Mouse (Mus musculus): ENCODE results near the gene Zfp672. TPM values are rescaled to one million over a fixed set of nuclear protein-coding genes. Genes with fewer than 3 reads are reported as not detected.
"Not testable (repeated sequence)": the region's sequence is repeated elsewhere in the genome, so short reads cannot be mapped to it uniquely, and the experiment has no call there.

Zfp672 gene
- polyA plus RNA-seq, 1 experiment from 2014 or later = 38.4 TPM

DNA sequence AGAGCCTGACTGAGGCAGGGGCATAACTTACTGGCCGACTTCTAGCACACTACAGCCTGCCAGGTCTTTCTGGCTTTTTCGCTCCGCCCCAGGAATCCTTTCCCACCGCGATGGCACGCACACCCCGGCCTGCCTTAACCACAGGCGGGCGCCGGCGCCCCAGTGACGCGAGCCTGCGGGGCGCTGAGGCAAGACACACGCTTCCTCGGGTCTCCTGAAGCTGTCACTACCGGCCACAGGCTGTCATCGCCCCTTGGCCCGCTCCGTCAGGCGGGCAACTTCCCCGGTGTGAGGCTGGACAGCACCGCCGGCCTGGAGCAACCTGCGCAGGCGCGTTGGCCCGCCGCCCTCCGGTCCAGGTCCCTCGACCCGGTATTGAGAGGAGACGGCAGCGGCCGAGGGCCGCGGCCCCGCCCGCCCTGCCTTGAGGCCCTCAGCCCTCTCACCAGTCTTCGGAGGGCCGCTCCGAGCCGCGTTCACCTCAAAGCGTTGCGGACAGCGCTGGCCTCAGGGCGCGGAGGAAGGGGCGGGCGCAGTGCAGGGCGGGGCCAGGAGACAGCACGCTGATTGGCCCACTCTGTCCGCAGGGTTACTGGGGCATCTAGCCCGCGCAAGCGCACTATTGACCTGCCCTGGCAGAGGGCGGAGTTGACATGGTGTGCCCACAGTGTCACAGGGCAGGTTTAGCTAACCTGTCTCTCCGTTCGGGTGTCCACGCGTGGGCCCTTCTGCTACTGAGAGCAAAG, 7.1 kb downstream of the Zfp672 start:
- ATAC-seq (ENCODE audit: low FRiP score) = peak; percentile 98
- under 1% methylated on average over 63 of the region's 63 CpGs for WGBS

GRCm38 (mm10) chr11:58316768-58317390, 13.3 kb downstream of the Zfp672 start:
- Histone ChIP-seq H3K4me3 (no peak overlapping the region), H3K4me1 (replicated peaks) (peaks cover 10% of the 10 kb centered on the region), H3K36me3 (peaks cover 55% of the 10 kb centered on the region), H3K9me3 (no peaks in the 10 kb centered on the region), H3K9ac (no peak overlapping the region), H3K27me3 (no peaks in the 10 kb centered on the region), H3K27ac (no peak overlapping the region), H3K4me2 (no peak overlapping the region)
- ATAC-seq (ENCODE audit: low FRiP score) = no peak
- WGBS = 69% methylated on average over 28 of the region's 28 CpGs

More for the DNA sequence above, 7.1 kb downstream of the Zfp672 start:
- peak overlapping the region; percentile 95 for H3K9ac ChIP-seq
- H3K4me1 ChIP-seq (replicated peaks) = peaks cover 21% of the 10 kb centered on the region
- peak overlapping the region; percentile 81 for H3K4me3 ChIP-seq
- peak overlapping the region; percentile 97 for H3K27ac ChIP-seq
- H3K4me2 ChIP-seq = peak overlapping the region; percentile 73
- peaks cover 37% of the 10 kb centered on the region for H3K36me3 ChIP-seq
- H3K27me3 ChIP-seq = no peaks in the 10 kb centered on the region
- no peaks in the 10 kb centered on the region for H3K9me3 ChIP-seq

GRCm38 (mm10) chr11:58316344-58316743, 13.8 kb downstream of the Zfp672 start:
- Histone ChIP-seq H3K9me3 (no peaks in the 10 kb centered on the region), H3K4me1 (replicated peaks) (peaks cover 4% of the 10 kb centered on the region; the same call in 1 of the 2 replicates), H3K36me3 (peaks cover 57% of the 10 kb centered on the region), H3K27ac (no peak overlapping the region), H3K27me3 (no peaks in the 10 kb centered on the region), H3K4me3 (no peak overlapping the region), H3K9ac (no peak overlapping the region), H3K4me2 (no peak overlapping the region)
- 82% methylated on average over 17 of the region's 17 CpGs for WGBS
- ATAC-seq (ENCODE audit: low FRiP score) = no peak

GRCm38 (mm10) chr11:58315536-58316168, 14.5 kb downstream of the Zfp672 start:
- no peak overlapping the region for H3K4me3 ChIP-seq
- WGBS = 94% methylated on average over 5 of the region's 5 CpGs
- no peak overlapping the region for H3K9ac ChIP-seq
- no peaks in the 10 kb centered on the region for H3K27me3 ChIP-seq
- H3K4me2 ChIP-seq = no peak overlapping the region
- peaks cover 4% of the 10 kb centered on the region; the same call in 1 of the 2 replicates for H3K4me1 ChIP-seq (replicated peaks)
- no peak for ATAC-seq (ENCODE audit: low FRiP score)
- H3K27ac ChIP-seq = no peak overlapping the region
- H3K9me3 ChIP-seq = no peaks in the 10 kb centered on the region
- H3K36me3 ChIP-seq = peaks cover 58% of the 10 kb centered on the region

DNA sequence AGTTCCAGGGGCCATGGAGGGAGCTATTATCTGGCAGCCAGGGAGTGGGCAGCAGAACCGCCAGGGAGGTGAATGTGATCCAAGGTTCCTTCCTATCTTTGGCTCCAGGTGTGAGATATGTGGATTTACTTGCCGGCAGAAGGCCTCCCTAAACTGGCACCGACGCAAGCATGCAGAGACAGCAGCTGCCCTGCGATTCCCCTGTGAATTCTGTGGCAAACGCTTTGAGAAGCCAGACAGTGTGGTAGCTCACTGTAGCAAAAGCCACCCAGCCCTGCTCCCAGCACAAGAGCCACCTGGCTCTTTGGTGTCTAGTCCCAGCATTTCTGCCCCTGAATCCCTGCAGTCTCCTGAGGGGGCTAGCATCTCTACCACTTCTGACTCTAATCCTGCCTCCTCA, 16.1 kb downstream of the Zfp672 start:
- peaks cover 4% of the 10 kb centered on the region; the same call in 1 of the 2 replicates for H3K4me1 ChIP-seq (replicated peaks)
- no peak overlapping the region for H3K4me2 ChIP-seq
- peak overlapping the region; percentile 9; the same call in 1 of the 2 replicates for H3K27ac ChIP-seq
- no peaks in the 10 kb centered on the region for H3K9me3 ChIP-seq
- ATAC-seq (ENCODE audit: low FRiP score) = no peak
- no peaks in the 10 kb centered on the region for H3K27me3 ChIP-seq
- H3K36me3 ChIP-seq = peaks cover 55% of the 10 kb centered on the region
- WGBS = 67% methylated on average over 6 of the region's 6 CpGs
- H3K4me3 ChIP-seq = no peak overlapping the region
- no peak overlapping the region for H3K9ac ChIP-seq

DNA sequence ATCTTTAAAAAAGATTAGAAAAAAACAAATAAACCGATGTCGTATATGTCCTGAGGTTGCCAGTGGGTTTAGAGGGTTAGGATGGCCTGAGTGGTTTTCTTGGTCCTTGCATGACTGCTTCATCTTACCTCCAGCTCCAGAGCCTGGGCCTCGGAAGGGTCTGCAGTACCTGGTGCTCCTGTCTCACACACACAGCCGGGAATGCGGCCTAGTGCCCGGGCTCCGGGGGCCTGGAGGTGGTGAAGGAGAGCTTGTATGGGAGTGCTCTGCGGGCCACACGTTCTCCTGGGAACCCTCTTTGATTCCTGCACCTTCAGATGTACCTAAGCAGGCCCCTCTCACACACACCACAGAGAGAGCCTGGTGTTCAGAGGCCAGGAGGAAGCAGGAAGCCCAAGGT, 21.5 kb downstream of the Zfp672 start:
- peaks cover 23% of the 10 kb centered on the region for H3K4me1 ChIP-seq (replicated peaks)
- no peak overlapping the region for H3K4me3 ChIP-seq
- 95% methylated on average over 9 of the region's 9 CpGs for WGBS
- H3K4me2 ChIP-seq = no peak overlapping the region
- H3K36me3 ChIP-seq = peaks cover 11% of the 10 kb centered on the region; the same call in 1 of the 2 replicates
- H3K27me3 ChIP-seq = no peaks in the 10 kb centered on the region
- H3K27ac ChIP-seq = no peak overlapping the region
- no peak overlapping the region for H3K9ac ChIP-seq
- H3K9me3 ChIP-seq = no peaks in the 10 kb centered on the region
- no peak for ATAC-seq (ENCODE audit: low FRiP score)

DNA sequence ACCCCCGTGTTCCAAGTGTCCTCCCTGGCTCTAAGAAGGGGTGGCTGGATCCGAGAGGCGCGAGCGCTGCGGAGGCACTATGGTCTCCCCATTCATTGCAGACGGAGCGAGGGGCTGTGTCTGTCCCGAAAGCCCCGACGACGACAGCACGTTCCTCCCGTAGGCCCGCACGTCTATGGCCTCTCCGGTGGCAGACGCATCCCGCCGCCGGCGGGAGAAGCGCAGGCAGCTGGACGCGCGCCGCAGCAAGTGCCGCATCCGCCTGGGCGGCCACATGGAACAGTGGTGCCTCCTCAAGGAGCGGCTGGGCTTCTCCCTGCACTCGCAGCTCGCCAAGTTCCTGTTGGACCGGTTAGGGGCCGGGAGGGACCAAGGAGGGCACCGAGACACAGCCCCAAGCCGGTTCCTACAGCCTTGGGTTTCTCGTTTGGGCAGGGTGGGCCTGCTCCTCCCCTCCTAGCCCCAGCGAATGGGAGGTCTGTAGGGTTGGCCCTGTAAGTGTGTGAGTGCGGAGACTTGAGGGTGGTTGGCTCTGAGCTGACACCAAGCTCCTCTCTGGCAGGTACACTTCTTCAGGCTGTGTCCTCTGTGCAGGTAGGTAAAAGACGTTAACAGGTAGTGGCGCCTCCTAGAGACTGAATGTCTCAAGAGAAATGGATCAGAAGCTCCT, 22.6 kb downstream of the Zfp672 start:
- H3K4me3 ChIP-seq = peak overlapping the region; percentile 54
- H3K27ac ChIP-seq = peak overlapping the region; percentile 79
- H3K4me2 ChIP-seq = peak overlapping the region; percentile 92
- WGBS = under 1% methylated on average over 42 of the region's 42 CpGs
- H3K9me3 ChIP-seq = no peaks in the 10 kb centered on the region
- ATAC-seq (ENCODE audit: low FRiP score) = peak; percentile 62
- peaks cover 11% of the 10 kb centered on the region; the same call in 1 of the 2 replicates for H3K36me3 ChIP-seq
- H3K27me3 ChIP-seq = no peaks in the 10 kb centered on the region
- H3K4me1 ChIP-seq (replicated peaks) = peaks cover 26% of the 10 kb centered on the region
- peak overlapping the region; percentile 77 for H3K9ac ChIP-seq

DNA sequence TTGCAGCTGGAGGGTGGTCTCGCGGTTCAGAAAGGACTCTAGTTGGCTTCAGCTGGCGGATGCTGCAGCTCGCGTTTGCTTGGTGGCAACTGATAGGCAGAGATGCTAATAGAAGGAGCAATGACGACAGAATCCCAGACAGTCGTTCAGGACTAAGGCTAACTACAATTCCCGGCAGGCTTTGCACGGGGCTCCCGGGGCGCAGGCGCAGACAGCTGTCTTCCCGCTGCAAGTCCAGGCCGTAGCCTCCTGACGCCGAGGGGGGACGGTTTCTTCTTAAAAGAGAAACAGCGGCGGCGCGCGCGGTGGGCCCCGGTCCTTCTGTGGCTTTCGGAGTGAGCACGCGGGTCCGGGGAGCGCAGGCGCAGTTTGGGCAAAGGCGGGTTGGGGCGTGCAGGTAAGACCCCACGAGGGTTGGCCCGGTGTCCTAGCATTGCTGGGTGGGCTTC, 23.3 kb downstream of the Zfp672 start, which contains the start of gene Zfp692:
Gene Zfp692 (plus strand): TSS at position 210 of the 449 bp plus-strand sequence.
- peak within 1 kb of the TSS; percentile 79 for H3K27ac ChIP-seq
- H3K9ac ChIP-seq = peak within 1 kb of the TSS; percentile 77
- H3K4me3 ChIP-seq = peak within 1 kb of the TSS; percentile 54
- no peaks in the 10 kb centered on the region for H3K9me3 ChIP-seq
- peak; percentile 87 for ATAC-seq (ENCODE audit: low FRiP score)
- peaks cover 26% of the 10 kb centered on the region for H3K4me1 ChIP-seq (replicated peaks)
- 0% methylated on average over 34 of the region's 34 CpGs for WGBS
- H3K4me2 ChIP-seq = peak within 1 kb of the TSS; percentile 92
- no peaks in the 10 kb centered on the region for H3K27me3 ChIP-seq
- peaks cover 11% of the 10 kb centered on the region; the same call in 1 of the 2 replicates for H3K36me3 ChIP-seq

- not testable (repeated sequence) for H3K27me3 ChIP-seq; H3K9ac ChIP-seq; ATAC-seq (ENCODE audit: low FRiP score); H3K4me3 ChIP-seq; H3K4me2 ChIP-seq; H3K36me3 ChIP-seq; H3K27ac ChIP-seq; H3K9me3 ChIP-seq
- WGBS = 95% methylated on average over 8 of the region's 8 CpGs
- peaks cover 37% of the 10 kb centered on the region for H3K4me1 ChIP-seq (replicated peaks)
Measured at GRCm38 (mm10) chr11:58305299-58305698, 24.8 kb downstream of the Zfp672 start.

- 18% methylated on average over 7 of the region's 7 CpGs for WGBS
- Histone ChIP-seq H3K36me3 (no peaks in the 10 kb centered on the region), H3K9me3 (no peaks in the 10 kb centered on the region), H3K4me2 (peak overlapping the region; percentile 60), H3K4me1 (replicated peaks) (peaks cover 37% of the 10 kb centered on the region), H3K27ac (0 out of 2 replicates have a peak overlapping the region, but pooled peaks have one; percentile 12), H3K27me3 (no peaks in the 10 kb centered on the region), H3K4me3 (peak overlapping the region; percentile 26), H3K9ac (peak overlapping the region; percentile 55; the same call in 1 of the 2 replicates)
- no peak for ATAC-seq (ENCODE audit: low FRiP score)
Measured at GRCm38 (mm10) chr11:58303594-58303993, 26.5 kb downstream of the Zfp672 start.

DNA sequence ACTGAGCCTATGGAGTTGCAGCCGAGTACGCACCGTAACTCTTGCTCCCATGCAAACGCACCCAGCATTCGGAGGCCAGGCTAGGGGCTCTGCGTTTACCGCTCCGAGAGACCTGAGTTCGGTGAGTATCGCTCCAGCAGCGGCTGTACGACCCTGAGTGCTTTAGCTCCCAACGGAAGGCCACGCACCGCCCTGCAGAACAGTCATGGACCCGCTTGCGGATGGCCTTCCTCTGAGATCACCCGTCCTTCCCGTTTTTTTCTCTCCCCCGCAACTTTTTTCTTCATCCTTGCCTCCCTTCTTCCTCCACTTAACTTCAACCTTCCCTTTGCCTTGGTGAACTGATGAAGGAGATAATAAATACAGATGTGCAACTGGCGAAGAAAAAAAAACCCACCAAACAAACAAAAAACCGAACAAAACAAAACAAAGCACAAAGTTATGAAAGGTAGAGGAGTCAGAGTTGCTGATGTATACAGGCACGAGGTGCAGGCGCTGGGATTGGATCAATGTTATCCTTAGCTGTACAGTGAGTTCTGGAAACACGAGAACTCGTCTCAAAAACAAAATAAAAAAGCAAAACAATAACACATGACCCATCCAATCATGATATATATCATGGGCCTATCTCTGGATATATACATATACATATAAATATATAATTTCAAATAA, 27.2 kb downstream of the Zfp672 start:
- under 1% methylated on average over 26 of the region's 26 CpGs for WGBS

More for the DNA sequence above, 27.2 kb downstream of the Zfp672 start:
- no peaks in the 10 kb centered on the region for H3K27me3 ChIP-seq
- H3K9ac ChIP-seq = peak overlapping the region; percentile 77
- H3K4me2 ChIP-seq = peak overlapping the region; percentile 60
- ATAC-seq (ENCODE audit: low FRiP score) = peak; percentile 32; the same call in 1 of the 2 replicates
- H3K9me3 ChIP-seq = no peaks in the 10 kb centered on the region
- H3K36me3 ChIP-seq = no peaks in the 10 kb centered on the region
- H3K4me1 ChIP-seq (replicated peaks) = peaks cover 33% of the 10 kb centered on the region
- H3K27ac ChIP-seq = peak overlapping the region; percentile 87
- peak overlapping the region; percentile 63 for H3K4me3 ChIP-seq

All from hindbrain, embryonic 13.5 days (tissue).